Mouse (Mus musculus): ENCODE results near the gene Ccdc144b.

DNA sequence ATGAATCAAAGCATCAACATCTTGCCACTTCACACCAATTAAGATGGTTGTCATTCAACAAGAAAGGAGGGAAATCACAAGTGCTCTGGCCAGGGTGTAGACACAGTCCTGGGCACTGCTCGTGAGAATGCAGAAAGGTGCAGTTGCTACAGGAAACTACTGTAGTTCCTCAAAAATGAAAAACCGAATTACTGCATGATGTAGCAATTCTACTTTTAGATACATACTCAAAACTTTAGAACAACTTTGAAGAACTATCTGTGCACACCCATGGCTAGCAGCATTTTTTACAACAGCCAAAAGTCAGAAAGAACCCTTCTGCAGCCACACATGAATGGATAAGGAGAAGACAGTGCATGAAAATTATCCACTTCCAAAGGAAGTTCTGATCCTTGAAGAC lies 86.9 kb downstream of the Ccdc144b start:
- TF ChIP-seq CTCF (IDR thresholded peaks at IDR 0.05; ENCODE audit: borderline replicate concordance, extremely low read depth, insufficient read depth, insufficient read length), result no peak
- no peak for TF ChIP-seq POLR2A (IDR thresholded peaks at IDR 0.05; ENCODE audit: borderline replicate concordance, extremely low read depth, insufficient read depth, insufficient read length, poor library complexity, severe bottlenecking)
